Mouse (Mus musculus) kidney, postnatal 10 days (tissue): ENCODE measurements around the gene Fam57a.

Source experiments
- DNase-seq: peaks from one replicate; pipeline ENCODE4 v3.0.0; 2021; ENCODE audit warnings: mixed read lengths

Fam57a gene

DNA sequence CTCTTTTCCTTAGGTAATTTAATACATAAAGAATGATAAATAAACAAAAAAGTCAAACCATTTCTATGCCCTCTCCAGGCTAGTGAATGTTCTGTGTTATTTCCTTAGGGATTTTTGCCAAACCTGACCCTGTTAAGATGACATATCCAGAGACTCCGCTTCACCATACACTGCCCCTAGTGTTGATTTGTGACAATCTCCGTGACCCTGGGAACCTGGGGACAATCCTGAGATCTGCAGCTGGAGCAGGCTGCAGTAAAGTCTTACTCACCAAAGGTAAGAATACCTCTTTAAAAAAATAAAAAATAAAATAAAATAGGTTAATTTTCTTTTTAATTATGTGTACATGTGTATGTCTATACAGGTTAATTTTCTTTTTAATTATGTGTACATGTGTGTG is 67.8 kb downstream of the Fam57a start:
- no peak for DNase-seq

DNA sequence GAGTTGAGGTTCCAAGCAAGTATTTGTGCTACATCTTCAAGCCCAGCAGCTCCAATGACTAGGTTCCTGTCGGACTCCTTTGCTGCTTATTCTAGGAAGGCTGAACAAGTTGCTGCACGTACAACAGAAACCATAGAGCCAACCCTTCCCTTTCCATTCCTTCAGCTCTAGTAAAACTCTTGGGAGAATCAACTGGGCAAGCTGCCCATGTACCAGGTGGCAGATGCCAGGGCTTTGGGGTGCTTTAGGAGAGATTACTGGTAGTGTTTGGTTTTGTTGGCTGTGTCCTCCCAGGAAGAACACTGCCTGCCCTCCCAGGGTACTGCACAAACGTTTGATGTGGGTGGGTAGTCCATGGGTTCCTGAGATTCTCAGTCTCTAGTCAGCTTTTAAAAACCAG is 72.6 kb downstream of the Fam57a start:
- DNase-seq: peak; percentile 26

DNA sequence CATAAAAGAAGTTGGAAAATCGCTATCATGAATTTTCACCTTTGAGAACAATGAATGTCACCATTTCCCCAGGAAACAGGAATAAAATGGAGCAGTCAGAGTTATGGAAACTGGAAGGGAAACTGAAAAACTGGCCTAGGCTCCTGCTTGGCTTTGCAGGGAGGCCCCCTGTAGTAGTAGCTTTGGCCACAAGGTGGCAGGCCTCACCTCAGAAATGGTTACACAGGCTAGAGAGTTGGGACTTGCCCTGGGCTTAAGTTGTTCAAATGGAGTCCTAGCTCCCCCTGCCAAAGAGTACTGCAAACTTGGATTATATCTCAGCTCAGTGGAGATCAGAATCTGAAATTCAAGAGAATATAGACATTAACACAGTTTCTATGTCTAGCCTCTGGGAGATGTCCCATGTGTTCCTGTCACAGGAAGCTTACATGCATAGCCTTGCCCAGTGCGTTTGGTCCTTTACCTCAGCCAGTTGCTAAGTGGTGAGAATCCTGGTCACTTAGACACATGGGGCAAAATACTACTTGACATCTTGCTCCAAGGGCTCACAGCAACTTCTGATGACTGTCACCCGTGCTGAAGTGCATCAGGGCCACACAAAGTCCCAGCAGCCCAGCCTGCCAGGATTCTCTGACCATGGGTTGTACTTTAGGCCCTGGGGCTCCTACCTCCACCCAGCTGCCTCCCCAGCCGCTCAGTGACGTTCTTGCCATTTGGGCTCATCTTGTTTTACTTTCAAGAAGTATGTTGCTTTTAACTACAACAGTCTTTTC is 73.9 kb downstream of the Fam57a start:
- DNase-seq: peak; percentile 92

DNA sequence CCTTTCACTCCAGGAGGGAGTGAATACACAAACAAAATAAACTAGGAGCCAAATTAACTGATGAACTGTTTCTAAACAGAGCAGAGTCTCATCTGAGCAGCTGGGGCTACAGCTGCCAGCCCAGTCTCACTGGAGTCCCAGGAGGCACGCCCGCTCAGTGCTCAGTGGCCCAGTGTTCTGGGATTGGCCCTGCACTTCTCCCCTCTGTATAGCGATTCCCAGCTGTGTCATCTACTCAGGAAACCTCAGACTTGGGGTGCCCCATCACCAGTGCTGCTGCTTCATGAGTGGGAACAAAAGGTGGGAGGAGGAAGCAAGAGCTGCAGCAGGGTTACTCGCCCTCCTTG is 74.4 kb downstream of the Fam57a start:
- peak; percentile 26 for DNase-seq

DNA sequence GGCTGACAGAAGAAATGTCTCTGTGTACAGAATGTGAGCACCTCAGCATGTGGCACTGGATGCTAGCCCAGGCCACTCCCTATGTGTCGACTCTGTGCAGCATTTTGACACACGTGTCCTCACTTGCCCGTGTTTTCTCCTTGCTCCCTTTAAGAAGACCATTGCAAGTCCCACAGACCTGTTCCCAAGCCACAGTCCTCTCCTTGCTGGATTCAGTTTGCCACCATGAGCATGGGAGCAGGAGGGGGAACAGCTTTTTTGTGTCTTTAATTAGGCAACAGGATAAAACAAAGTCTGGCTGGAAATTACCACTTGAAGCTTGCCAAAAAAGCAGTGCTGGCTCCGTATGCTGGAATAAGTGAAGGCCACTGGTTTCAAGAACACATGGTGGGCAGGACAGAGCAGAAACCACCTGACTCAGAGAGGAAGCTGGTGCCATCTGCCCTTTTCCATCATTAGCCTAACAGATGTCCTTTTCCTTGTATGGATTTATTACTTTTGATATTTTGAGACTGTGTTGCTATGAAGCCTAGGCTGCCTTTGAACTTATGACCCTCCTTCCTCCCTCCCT is 76.0 kb downstream of the Fam57a start:
- DNase-seq: no peak

DNA sequence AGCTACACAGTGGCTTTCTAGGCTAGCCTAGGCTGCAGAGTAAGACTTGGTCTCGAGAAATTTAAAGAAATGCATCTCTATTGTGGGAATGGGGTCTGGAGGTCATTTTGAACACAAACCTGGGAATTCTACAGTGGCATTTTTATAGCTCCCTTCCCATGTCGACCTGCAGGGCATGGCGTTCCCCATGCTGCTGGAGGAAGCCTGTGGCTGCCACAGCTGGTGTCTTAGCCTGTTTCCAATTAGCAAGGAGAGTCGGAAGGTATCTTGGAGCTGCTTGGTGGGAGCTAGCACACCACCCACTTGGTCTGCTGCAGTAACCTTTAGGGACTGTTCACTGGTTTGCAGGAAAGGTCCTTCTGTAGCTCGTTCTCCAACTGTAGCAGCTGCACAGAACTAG is 76.7 kb downstream of the Fam57a start:
- DNase-seq: no peak

DNA sequence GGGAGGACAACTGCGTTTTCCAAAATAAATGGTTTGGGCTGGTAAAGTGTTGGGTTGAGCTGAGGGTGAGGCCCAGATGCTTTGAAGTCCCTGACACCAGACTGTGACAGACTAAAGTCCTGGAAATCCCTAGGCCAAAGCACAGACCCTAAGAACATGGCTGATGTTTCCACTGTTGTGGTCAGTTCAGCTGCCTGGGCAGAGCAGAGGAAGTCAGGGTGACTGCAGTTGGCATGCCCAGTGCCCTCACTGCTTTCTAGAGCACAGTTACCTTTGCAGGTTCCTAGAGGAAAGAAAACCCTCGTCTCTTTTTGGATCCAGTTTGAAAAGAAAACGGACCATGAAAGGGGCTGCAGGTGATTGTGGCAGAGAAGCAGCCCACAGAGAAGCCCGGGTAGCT is 77.9 kb downstream of the Fam57a start:
- no peak for DNase-seq

DNA sequence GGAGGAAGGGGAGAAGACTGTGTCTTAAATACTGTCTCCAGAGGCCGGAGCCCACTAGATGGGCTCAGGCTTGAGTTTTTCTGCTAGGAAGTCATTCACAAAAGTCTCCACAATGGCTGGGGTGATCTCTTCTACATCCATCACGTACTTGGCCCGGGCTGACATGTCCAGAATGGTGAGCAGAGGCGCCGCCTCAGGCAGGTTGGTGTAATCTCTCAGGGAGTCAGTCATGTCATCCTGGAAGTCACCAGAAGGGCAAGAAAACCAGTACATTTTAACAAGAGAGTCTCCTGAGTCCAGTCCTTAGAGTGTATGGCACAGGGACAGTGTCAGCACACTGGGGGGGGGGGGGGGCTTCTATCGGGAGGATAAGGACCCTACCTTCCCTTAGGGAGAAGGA is 79.0 kb downstream of the Fam57a start:
- DNase-seq: no peak

DNA sequence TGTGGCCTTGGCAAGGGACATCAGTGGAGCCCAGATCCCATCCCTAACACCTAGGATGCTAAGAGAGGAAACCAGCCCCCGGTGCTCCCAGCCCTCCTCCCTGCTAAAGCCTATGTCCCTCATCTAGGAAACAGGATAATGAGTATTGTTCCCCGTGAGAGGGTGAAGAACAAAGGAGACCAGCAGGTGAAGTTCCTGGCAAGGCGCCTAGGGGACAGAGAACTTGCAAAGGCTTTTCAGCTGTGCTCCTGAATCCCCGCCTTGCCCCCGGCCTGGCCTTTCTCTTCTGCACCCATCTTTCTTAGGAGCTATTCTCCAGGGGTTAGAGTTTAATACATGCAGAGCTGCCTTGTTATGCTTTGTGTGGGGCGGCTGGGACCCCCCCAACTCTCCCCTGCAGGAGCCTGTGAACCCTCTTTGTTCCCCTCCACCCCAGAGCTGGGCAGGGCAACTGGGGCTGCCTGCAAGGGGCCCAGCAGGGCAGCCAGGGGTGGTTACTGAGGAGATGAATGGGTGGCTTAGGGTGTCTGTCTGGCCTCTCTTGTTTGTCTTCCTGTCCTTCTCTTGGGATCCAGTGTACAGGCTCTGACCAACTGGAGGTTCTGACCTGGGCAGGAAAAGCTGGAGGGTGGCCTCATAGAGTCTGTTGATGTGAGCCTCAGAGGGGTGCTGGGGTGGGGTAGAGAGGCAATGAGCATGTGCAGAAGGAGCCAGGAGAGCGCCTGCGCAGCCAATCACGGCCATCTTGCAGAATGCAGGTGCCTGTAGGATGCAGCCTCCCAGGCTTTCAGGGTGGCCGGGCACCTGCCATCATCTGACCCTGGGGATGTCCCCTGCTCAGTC is 81.0 kb downstream of the Fam57a start:
- no peak for DNase-seq

DNA sequence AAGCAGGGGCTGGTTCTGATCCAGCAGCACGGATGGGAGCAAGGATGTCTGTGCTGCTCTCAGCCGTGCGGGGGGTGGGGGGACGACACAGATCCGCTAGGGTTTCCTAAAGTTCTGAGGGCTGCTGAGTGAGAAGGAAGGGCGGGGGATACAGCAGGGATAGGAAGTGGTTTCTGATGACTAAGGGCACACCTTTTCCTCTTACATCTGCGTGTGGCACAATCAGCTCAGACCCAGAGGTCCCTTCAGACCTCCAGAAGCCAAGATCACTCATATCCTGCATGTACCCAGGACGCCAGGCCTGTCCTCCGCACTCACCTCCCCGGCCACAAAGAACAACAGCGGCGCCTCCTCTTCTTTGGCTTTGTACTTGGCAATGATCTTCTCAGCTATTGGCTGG is 81.8 kb downstream of the Fam57a start:
- no peak for DNase-seq

DNA sequence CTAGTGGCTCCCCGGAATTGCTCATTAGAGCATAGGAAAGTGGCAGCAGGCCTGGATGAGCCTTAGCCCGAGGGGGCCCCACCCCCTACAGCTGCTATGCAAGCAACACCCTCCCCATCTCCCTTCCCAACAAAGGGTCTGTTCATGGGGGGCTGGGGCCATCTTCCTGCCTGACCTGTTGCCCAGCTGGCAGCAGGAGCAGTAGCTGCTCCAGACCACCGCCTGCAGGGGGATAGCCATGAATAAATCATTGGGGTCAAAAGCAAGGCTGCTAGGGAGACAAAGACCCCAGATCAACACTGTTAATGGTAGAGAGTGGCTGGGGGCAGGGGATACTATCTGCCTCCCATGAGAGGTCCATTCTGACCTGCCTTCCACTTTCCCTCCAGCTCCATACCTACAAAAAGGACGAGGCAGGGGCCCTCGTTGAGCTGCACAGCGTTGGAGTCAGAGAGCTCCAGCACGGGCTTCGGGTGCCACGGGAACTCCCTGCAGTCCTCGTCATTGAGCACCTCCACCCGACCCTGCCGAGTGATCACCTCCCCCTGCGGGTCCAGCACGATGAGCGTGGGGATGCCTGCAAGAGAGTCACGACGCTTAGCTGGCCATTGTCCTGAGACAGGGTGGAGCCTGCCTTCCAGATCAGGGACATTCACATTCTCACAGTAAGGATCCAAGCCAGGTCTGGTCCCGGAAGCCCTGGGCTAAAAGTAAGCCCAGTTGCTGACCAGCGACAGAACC is 83.3 kb downstream of the Fam57a start:
- no peak for DNase-seq
